Mouse (Mus musculus) gonadal fat pad, adult 2 months (tissue): ENCODE results near the gene Wdfy4. TPM values are rescaled to one million over a fixed set of nuclear protein-coding genes. Genes with fewer than 3 reads are reported as not detected.

ENCODE experiments used
- DNase-seq: peaks from one replicate; pipeline ENCODE4 v3.0.0-alpha.2; 2012; ENCODE audit warnings: low read depth
- polyA plus RNA-seq: library from polyadenylated mRNA; depleted of rRNA; stranded (reverse); fragments of >200 nt; gene quantifications from 2 replicates; pipeline ENCODE4 v1.2.3, GENCODE M21; 2012; rRNA removed

Wdfy4 gene
- 2.8 and 4.6 TPM in 2 replicates for polyA plus RNA-seq

- DNase-seq, result no peak
Observed at GRCm38 (mm10) chr14:33185068-33185800, at the start of gene Wdfy4. Gene Wdfy4 (minus strand): TSS chr14:33185508.

GRCm38 (mm10) chr14:33232048-33232447 lies 46.7 kb upstream of the Wdfy4 start:
- no peak for DNase-seq

- no peak for DNase-seq
Observed at GRCm38 (mm10) chr14:33231311-33231710, 46.0 kb upstream of the Wdfy4 start.

- no peak for DNase-seq
Observed at GRCm38 (mm10) chr14:33230672-33231071, 45.4 kb upstream of the Wdfy4 start.

GRCm38 (mm10) chr14:33225235-33225634 lies 39.9 kb upstream of the Wdfy4 start:
- no peak for DNase-seq

- DNase-seq, result no peak
Observed at GRCm38 (mm10) chr14:33216343-33217208, 31.3 kb upstream of the Wdfy4 start.

- DNase-seq, result no peak
Observed at GRCm38 (mm10) chr14:33215163-33215562, 29.9 kb upstream of the Wdfy4 start.

GRCm38 (mm10) chr14:33214767-33215128 lies 29.4 kb upstream of the Wdfy4 start:
- no peak for DNase-seq

GRCm38 (mm10) chr14:33213823-33214766 lies 28.8 kb upstream of the Wdfy4 start, which contains the start of gene Arhgap22:
Gene Arhgap22 (plus strand): TSS chr14:33214026.
- no peak for DNase-seq

GRCm38 (mm10) chr14:33212958-33213309 lies 27.6 kb upstream of the Wdfy4 start:
- no peak for DNase-seq

- no peak for DNase-seq
Observed at GRCm38 (mm10) chr14:33212271-33212957, 27.1 kb upstream of the Wdfy4 start.

GRCm38 (mm10) chr14:33210806-33211205 lies 25.5 kb upstream of the Wdfy4 start:
- no peak for DNase-seq

- no peak for DNase-seq
Observed at GRCm38 (mm10) chr14:33208331-33208730, 23.0 kb upstream of the Wdfy4 start.

- no peak for DNase-seq
Observed at GRCm38 (mm10) chr14:33207011-33207410, 21.7 kb upstream of the Wdfy4 start.

GRCm38 (mm10) chr14:33205280-33205965 lies 20.1 kb upstream of the Wdfy4 start:
- DNase-seq, result no peak

GRCm38 (mm10) chr14:33203777-33204176 lies 18.5 kb upstream of the Wdfy4 start:
- no peak for DNase-seq

- no peak for DNase-seq
Observed at GRCm38 (mm10) chr14:33202885-33203284, 17.6 kb upstream of the Wdfy4 start.

GRCm38 (mm10) chr14:33202161-33202560 lies 16.9 kb upstream of the Wdfy4 start:
- DNase-seq, result no peak

GRCm38 (mm10) chr14:33194241-33194640 lies 8.9 kb upstream of the Wdfy4 start:
- no peak for DNase-seq

GRCm38 (mm10) chr14:33193762-33194161 lies 8.5 kb upstream of the Wdfy4 start:
- DNase-seq, result no peak

GRCm38 (mm10) chr14:33190646-33191045 lies 5.3 kb upstream of the Wdfy4 start:
- no peak for DNase-seq
